Mouse (Mus musculus) testis, adult 2 months (tissue): ENCODE measurements at regions not wholly inside any gene's neighbourhood (a gene's known extent, or its start where the extent isn't known, plus 50 kb on each side); places are given as distances from the start of the nearest gene placed in this dataset.

ENCODE experiments used
- H3K27ac ChIP-seq: fragments of 200-500 bp; 2 replicates; pipeline ENCODE4 v1.5.1; 2012; ENCODE audit warnings: low read depth, low read length; ENCODE audit not compliant: control insufficient read depth, insufficient read depth
- H3K27me3 ChIP-seq: fragments of 200-500 bp; 2 replicates; pipeline ENCODE4 v1.6.1; 2012; ENCODE audit warnings: mild to moderate bottlenecking, low read length, moderate library complexity; ENCODE audit not compliant: control insufficient read depth, insufficient read depth
- H3K36me3 ChIP-seq: fragments of 200-500 bp; 2 replicates; pipeline ENCODE4 v1.6.1; 2012; ENCODE audit warnings: mild to moderate bottlenecking, low read length; ENCODE audit not compliant: control insufficient read depth, insufficient read depth
- H3K4me1 ChIP-seq: fragments of 200-500 bp; 2 replicates; pipeline ENCODE4 v1.6.1; 2012; ENCODE audit warnings: low read length; ENCODE audit not compliant: control insufficient read depth, insufficient read depth
- H3K4me3 ChIP-seq: fragments of 200-500 bp; 2 replicates; pipeline ENCODE4 v1.5.1; 2012; ENCODE audit warnings: low read depth, mild to moderate bottlenecking, low read length, moderate library complexity, mixed read lengths; ENCODE audit not compliant: control insufficient read depth
- CTCF ChIP-seq: fragments of 200-500 bp; IDR thresholded peaks from 2 replicates; pipeline ENCODE4 v1.5.1; 2012; ENCODE audit warnings: low read depth, mild to moderate bottlenecking, inconsistent platforms, low read length, moderate library complexity; ENCODE audit not compliant: control insufficient read depth, insufficient read depth, insufficient replicate concordance
- POLR2A ChIP-seq: fragments of 200-500 bp; IDR thresholded peaks from 2 replicates; pipeline ENCODE4 v1.6.1; 2012; ENCODE audit warnings: low read depth, mild to moderate bottlenecking, inconsistent platforms, low read length, moderate library complexity; ENCODE audit not compliant: control insufficient read depth

- Histone ChIP-seq H3K36me3 (no peaks in the 10 kb centered on the region), H3K27me3 (no peaks in the 10 kb centered on the region), H3K4me3 (no peak overlapping the region), H3K4me1 (no peaks in the 10 kb centered on the region), H3K27ac (no peak overlapping the region)
- TF ChIP-seq CTCF (no peak), POLR2A (no peak)
Observed at GRCm38 (mm10) chr10:118973324-118973723, 103.3 kb upstream of the Dyrk2 start.

DNA sequence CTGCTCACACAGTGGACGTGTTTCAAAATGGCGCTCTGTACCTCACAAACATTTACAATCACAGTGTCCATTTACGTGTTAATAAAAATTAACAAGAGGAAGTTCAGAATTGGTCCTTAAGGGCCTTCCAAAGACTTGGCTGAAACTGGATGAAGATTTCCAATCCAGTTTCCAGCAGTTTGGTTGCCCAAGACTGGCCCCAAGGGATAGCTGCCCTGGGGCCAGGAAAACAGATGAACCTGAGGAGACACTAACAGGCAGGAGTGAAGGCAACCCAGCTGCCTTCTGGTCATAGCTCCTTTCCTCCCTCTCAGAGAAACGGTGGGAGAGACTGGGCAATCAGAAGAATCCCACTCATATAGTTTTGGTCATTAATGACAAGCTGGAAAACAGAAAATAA is 102.6 kb upstream of the Dyrk2 start:
- Histone ChIP-seq H3K27me3 (no peaks in the 10 kb centered on the region), H3K4me3 (no peak overlapping the region), H3K36me3 (no peaks in the 10 kb centered on the region), H3K4me1 (no peaks in the 10 kb centered on the region), H3K27ac (no peak overlapping the region)
- TF ChIP-seq CTCF: no peak
- TF ChIP-seq POLR2A: no peak

DNA sequence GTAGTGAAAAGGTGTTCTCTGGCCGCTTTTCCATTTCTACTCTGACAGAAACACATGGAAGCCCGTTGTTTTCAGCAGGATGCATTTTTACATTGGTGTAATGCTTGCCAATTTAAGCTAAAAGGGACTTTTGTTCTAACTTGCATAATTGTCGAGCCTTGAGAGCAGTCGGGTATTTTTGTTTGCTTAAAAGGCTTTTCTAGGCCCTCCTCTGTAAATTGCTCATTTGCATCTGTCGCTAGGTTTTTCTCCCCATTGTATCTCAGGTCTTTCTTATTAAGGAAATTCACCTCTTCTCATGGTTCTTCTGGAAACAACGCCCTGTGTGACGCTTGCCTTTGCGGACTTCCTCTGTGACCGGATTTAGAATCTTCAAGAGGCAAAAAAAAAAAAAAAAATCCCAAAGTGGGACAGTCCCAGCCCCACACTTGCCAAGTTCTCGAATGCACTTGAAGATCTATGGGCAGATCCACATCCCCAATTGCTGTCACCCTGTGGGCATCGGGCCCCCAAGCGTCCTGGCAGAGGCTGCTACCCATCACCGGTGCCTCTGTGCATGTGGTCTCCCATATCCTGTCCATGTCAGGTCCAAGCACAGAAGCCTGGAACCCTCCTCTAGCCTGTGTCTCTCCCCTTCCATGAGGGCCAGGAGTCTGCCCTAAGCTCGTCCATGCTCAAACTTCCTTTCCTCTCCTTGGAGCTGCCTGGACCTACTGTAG is 100.6 kb upstream of the Dyrk2 start:
- Histone ChIP-seq H3K4me1 (no peaks in the 10 kb centered on the region), H3K27me3 (no peaks in the 10 kb centered on the region), H3K36me3 (no peaks in the 10 kb centered on the region), H3K4me3 (no peak overlapping the region), H3K27ac (no peak overlapping the region)
- TF ChIP-seq POLR2A: no peak
- TF ChIP-seq CTCF: no peak

DNA sequence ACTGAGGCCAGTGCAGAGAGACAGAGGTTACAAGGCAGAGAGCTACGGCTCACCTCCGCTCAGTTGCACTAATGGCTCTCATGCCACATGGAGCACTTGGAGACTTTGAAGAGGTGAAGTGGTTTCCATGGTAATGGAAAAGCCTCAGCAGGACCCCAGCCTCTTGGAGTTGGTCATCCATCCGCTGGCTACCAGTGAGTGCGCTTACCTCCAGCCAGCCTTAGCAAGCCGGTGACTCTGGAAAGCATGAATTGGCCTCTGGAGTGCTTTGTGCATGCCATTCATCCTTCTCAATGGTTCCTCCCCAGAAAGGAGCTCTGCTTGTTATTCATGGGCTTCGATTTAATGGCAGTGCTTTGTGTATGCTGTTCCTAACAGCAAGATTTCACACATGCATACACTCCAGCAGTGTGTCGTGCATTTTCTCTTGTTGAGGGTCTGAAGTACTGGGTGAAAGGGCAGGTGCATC is 91.7 kb upstream of the Dyrk2 start:
- Histone ChIP-seq H3K4me3 (no peak overlapping the region), H3K4me1 (no peaks in the 10 kb centered on the region; the same call in 1 of the 2 replicates), H3K27me3 (no peaks in the 10 kb centered on the region), H3K27ac (no peak overlapping the region), H3K36me3 (no peaks in the 10 kb centered on the region)
- TF ChIP-seq POLR2A (no peak), CTCF (no peak)

- Histone ChIP-seq H3K36me3 (no peaks in the 10 kb centered on the region), H3K27me3 (no peaks in the 10 kb centered on the region), H3K4me1 (no peaks in the 10 kb centered on the region; the same call in 1 of the 2 replicates), H3K27ac (no peak overlapping the region), H3K4me3 (no peak overlapping the region)
- TF ChIP-seq CTCF (no peak), POLR2A (no peak)
Observed at GRCm38 (mm10) chr10:118960076-118960475, 90.1 kb upstream of the Dyrk2 start.

DNA sequence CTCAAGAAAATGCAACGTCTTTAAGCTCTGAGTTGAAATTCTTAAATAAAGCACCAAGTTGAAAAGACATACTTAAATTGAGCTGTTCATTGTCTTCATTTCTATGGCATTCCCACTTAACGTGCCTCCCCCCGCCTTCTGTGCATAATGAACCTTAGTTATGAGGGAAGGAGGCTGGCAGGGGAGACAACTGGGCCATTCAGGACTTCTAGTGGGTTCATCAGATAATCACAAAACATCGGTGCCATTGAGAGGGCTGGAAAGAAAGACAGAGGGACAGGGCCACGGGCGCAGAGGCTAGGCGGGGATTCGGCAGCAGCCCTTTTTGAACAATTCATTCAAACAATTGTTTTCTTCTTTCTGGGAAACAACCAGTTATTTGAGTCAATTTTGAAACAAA is 89.6 kb upstream of the Dyrk2 start:
- TF ChIP-seq POLR2A (no peak), CTCF (no peak)
- Histone ChIP-seq H3K27ac (no peak overlapping the region), H3K4me3 (no peak overlapping the region), H3K4me1 (no peaks in the 10 kb centered on the region; the same call in 1 of the 2 replicates), H3K27me3 (no peaks in the 10 kb centered on the region), H3K36me3 (no peaks in the 10 kb centered on the region)

GRCm38 (mm10) chr10:118956352-118956751 is 86.3 kb upstream of the Dyrk2 start:
- H3K36me3 ChIP-seq: no peaks in the 10 kb centered on the region
- H3K27ac ChIP-seq: no peak overlapping the region
- no peaks in the 10 kb centered on the region; the same call in 1 of the 2 replicates for H3K4me1 ChIP-seq
- no peak overlapping the region for H3K4me3 ChIP-seq
- no peaks in the 10 kb centered on the region for H3K27me3 ChIP-seq
- no peak for TF ChIP-seq CTCF
- no peak for TF ChIP-seq POLR2A

- TF ChIP-seq CTCF: no peak
- TF ChIP-seq POLR2A: no peak
- Histone ChIP-seq H3K36me3 (no peaks in the 10 kb centered on the region), H3K27me3 (no peaks in the 10 kb centered on the region), H3K4me1 (no peaks in the 10 kb centered on the region; the same call in 1 of the 2 replicates), H3K4me3 (no peak overlapping the region), H3K27ac (no peak overlapping the region)
Observed at GRCm38 (mm10) chr10:118953440-118953839, 83.4 kb upstream of the Dyrk2 start.
